Comparison of ENCODE assay signal across 18 mouse cellular contexts in the genomic region with DNA sequence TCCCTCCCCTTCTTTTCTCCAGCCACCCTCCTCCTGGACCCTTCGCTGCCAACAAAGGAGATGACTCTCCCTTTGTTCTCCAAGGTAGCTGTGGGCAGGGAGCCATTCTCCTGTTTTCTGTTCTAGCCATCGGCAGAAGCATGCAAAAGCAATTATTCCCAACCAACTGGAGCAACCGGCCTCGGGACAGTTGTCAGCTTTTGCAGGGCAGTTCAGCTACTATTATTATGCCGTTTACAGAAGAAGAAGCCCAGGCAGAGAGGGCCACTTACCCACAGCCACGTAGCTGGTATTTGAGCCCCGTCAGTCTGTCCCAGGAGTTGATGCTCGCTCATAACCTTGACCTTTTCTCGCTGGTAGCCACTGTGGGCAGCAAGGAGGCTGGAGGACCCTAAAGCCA. TPM values are rescaled to one million over a fixed set of nuclear protein-coding genes. Genes with fewer than 3 reads are reported as not detected.
DNase-seq lines count a peak whose midpoint lies in the region; ATAC-seq and TF ChIP-seq lines count a peak whose summit lies in the region.
"Had no signal": no experiment of that assay in that cellular context is flagged by ENCODE, and none has a peak within 500 bp of the region (broad histone marks: within the 10 kb centered on the region; RNA-seq: fewer than 3 reads in every experiment).

No protein-coding gene starts in this region.

- H3K27me3 ChIP-seq in forebrain, embryonic 12.5 days, result no peaks in the 10 kb centered on the region
- H3K27me3 ChIP-seq in forebrain, embryonic 16.5 days (replicated peaks; ENCODE audit: control insufficient read depth, insufficient read depth, low read length), result no peaks in the 10 kb centered on the region
- no peaks in the 10 kb centered on the region for H3K27me3 ChIP-seq in hindbrain, embryonic 11.5 days (ENCODE audit: control insufficient read depth, insufficient read depth, low read length)
- H3K27me3 ChIP-seq in hindbrain, postnatal 0 days (ENCODE audit: insufficient read depth, low read length), result no peaks in the 10 kb centered on the region
- no peaks in the 10 kb centered on the region for H3K27me3 ChIP-seq in embryonic facial prominence, embryonic 11.5 days (ENCODE audit: control insufficient read depth, insufficient read depth, low read length)
- H3K27me3 ChIP-seq in midbrain, embryonic 12.5 days, result no peaks in the 10 kb centered on the region
- H3K27me3 ChIP-seq: Patski had no signal

- H3K9me3 ChIP-seq in forebrain, embryonic 12.5 days, result no peaks in the 10 kb centered on the region
- no peaks in the 10 kb centered on the region for H3K9me3 ChIP-seq in forebrain, embryonic 16.5 days (ENCODE audit: control insufficient read depth, low read length)
- no peaks in the 10 kb centered on the region for H3K9me3 ChIP-seq in hindbrain, embryonic 11.5 days (ENCODE audit: control insufficient read depth, low read length)
- H3K9me3 ChIP-seq in hindbrain, postnatal 0 days (ENCODE audit: low read length), result no peaks in the 10 kb centered on the region
- no peaks in the 10 kb centered on the region for H3K9me3 ChIP-seq in embryonic facial prominence, embryonic 11.5 days (replicated peaks; ENCODE audit: control insufficient read depth, low read length)
- no peaks in the 10 kb centered on the region for H3K9me3 ChIP-seq in midbrain, embryonic 12.5 days

- H3K4me2 ChIP-seq in forebrain, embryonic 12.5 days, result no peak overlapping the region
- no peak overlapping the region for H3K4me2 ChIP-seq in forebrain, embryonic 16.5 days (ENCODE audit: low read length)
- H3K4me2 ChIP-seq in hindbrain, embryonic 11.5 days (replicated peaks; ENCODE audit: low read depth, low read length), result no peak overlapping the region
- no peak overlapping the region for H3K4me2 ChIP-seq in hindbrain, postnatal 0 days (ENCODE audit: low read depth, low read length)
- no peak overlapping the region; the same call in 1 of the 2 replicates for H3K4me2 ChIP-seq in embryonic facial prominence, embryonic 11.5 days (ENCODE audit: low read depth, low read length)
- H3K4me2 ChIP-seq in midbrain, embryonic 12.5 days (replicated peaks), result no peak overlapping the region
- H3K4me2 ChIP-seq: liver, embryonic 11.5 days had no signal

- TF ChIP-seq CTCF in hindbrain, postnatal 0 days (IDR thresholded peaks at IDR 0.05; ENCODE audit: low read depth), result no peak

- H3K4me3 ChIP-seq in forebrain, embryonic 12.5 days (replicated peaks), result no peak overlapping the region
- no peak overlapping the region for H3K4me3 ChIP-seq in forebrain, embryonic 16.5 days (replicated peaks; ENCODE audit: low read length)
- no peak overlapping the region for H3K4me3 ChIP-seq in hindbrain, embryonic 11.5 days (ENCODE audit: low read depth, low read length)
- no peak overlapping the region for H3K4me3 ChIP-seq in hindbrain, postnatal 0 days (ENCODE audit: low read length)
- no peak overlapping the region for H3K4me3 ChIP-seq in embryonic facial prominence, embryonic 11.5 days (ENCODE audit: low read depth, low read length)
- no peak overlapping the region for H3K4me3 ChIP-seq in midbrain, embryonic 12.5 days

- 0 out of 2 replicates have a peak overlapping the region, but pooled peaks have one; percentile 42 for H3K27ac ChIP-seq in forebrain, embryonic 12.5 days
- H3K27ac ChIP-seq in forebrain, embryonic 16.5 days (ENCODE audit: low read length), result no peak overlapping the region
- H3K27ac ChIP-seq in hindbrain, embryonic 11.5 days (ENCODE audit: low read depth, low read length), result no peak overlapping the region
- no peak overlapping the region; the same call in 1 of the 2 replicates for H3K27ac ChIP-seq in hindbrain, postnatal 0 days
- 0 out of 2 replicates have a peak overlapping the region, but pooled peaks have one; percentile 28 for H3K27ac ChIP-seq in embryonic facial prominence, embryonic 11.5 days (replicated peaks; ENCODE audit: low read depth, low read length)
- peak overlapping the region; percentile 40; the same call in 1 of the 2 replicates for H3K27ac ChIP-seq in midbrain, embryonic 12.5 days (replicated peaks)

- no peak for ATAC-seq in forebrain, embryonic 12.5 days (ENCODE audit: low FRiP score)
- no peak for ATAC-seq in forebrain, embryonic 16.5 days
- ATAC-seq in hindbrain, embryonic 11.5 days (ENCODE audit: low FRiP score), result no peak
- ATAC-seq in hindbrain, postnatal 0 days, result no peak
- no peak for ATAC-seq in embryonic facial prominence, embryonic 11.5 days (replicated peaks; ENCODE audit: insufficient number of reproducible peaks, low FRiP score, low TSS enrichment, low read depth)
- no peak for ATAC-seq in midbrain, embryonic 12.5 days (ENCODE audit: low FRiP score, low read depth)
- ATAC-seq: CD4-positive, CD25-positive, alpha-beta regulatory T cell, adult 4 months; Patski had no signal

- 39% methylated on average over 9 of the region's 9 CpGs for WGBS in forebrain, embryonic 12.5 days
- 34% methylated on average over 9 of the region's 9 CpGs for WGBS in forebrain, embryonic 16.5 days
- WGBS in hindbrain, embryonic 11.5 days, result 34% methylated on average over 9 of the region's 9 CpGs
- WGBS in hindbrain, postnatal 0 days, result 26% methylated on average over 9 of the region's 9 CpGs
- 32% methylated on average over 9 of the region's 9 CpGs for WGBS in embryonic facial prominence, embryonic 11.5 days
- WGBS in midbrain, embryonic 12.5 days, result 37% methylated on average over 9 of the region's 9 CpGs

- H3K4me1 ChIP-seq in forebrain, embryonic 12.5 days, result peaks cover 17% of the 10 kb centered on the region
- no peaks in the 10 kb centered on the region for H3K4me1 ChIP-seq in forebrain, embryonic 16.5 days (replicated peaks; ENCODE audit: control insufficient read depth, insufficient read depth, low read length)
- peaks cover 3% of the 10 kb centered on the region; the same call in 1 of the 2 replicates for H3K4me1 ChIP-seq in hindbrain, embryonic 11.5 days (replicated peaks; ENCODE audit: control insufficient read depth, insufficient read depth, low read length)
- H3K4me1 ChIP-seq in hindbrain, postnatal 0 days (ENCODE audit: insufficient read depth, low read length), result no peaks in the 10 kb centered on the region
- no peaks in the 10 kb centered on the region; the same call in 1 of the 2 replicates for H3K4me1 ChIP-seq in embryonic facial prominence, embryonic 11.5 days (ENCODE audit: control insufficient read depth, insufficient read depth, low read length)
- peaks cover 13% of the 10 kb centered on the region for H3K4me1 ChIP-seq in midbrain, embryonic 12.5 days

- no peak overlapping the region for H3K9ac ChIP-seq in forebrain, embryonic 12.5 days
- no peak overlapping the region for H3K9ac ChIP-seq in forebrain, embryonic 16.5 days (replicated peaks; ENCODE audit: low read depth, low read length)
- peak overlapping the region; percentile 16; the same call in 1 of the 2 replicates for H3K9ac ChIP-seq in hindbrain, embryonic 11.5 days (ENCODE audit: low read depth, low read length)
- H3K9ac ChIP-seq in hindbrain, postnatal 0 days (replicated peaks; ENCODE audit: low read length), result no peak overlapping the region
- 0 out of 2 replicates have a peak overlapping the region, but pooled peaks have one; percentile 13 for H3K9ac ChIP-seq in embryonic facial prominence, embryonic 11.5 days (replicated peaks; ENCODE audit: low read length)
- peak overlapping the region; percentile 17; the same call in 1 of the 2 replicates for H3K9ac ChIP-seq in midbrain, embryonic 12.5 days (replicated peaks)

- H3K36me3 ChIP-seq in forebrain, embryonic 12.5 days (replicated peaks), result no peaks in the 10 kb centered on the region
- H3K36me3 ChIP-seq in forebrain, embryonic 16.5 days (ENCODE audit: control insufficient read depth, insufficient read depth), result no peaks in the 10 kb centered on the region
- H3K36me3 ChIP-seq in hindbrain, embryonic 11.5 days (ENCODE audit: control insufficient read depth, insufficient read depth, low read length), result no peaks in the 10 kb centered on the region
- no peaks in the 10 kb centered on the region for H3K36me3 ChIP-seq in hindbrain, postnatal 0 days (ENCODE audit: insufficient read depth, low read length)
- H3K36me3 ChIP-seq in embryonic facial prominence, embryonic 11.5 days (replicated peaks; ENCODE audit: control insufficient read depth, insufficient read depth, low read depth, low read length), result no peaks in the 10 kb centered on the region
- H3K36me3 ChIP-seq in midbrain, embryonic 12.5 days, result no peaks in the 10 kb centered on the region

- DNase-seq in hindbrain, embryonic 11.5 days (ENCODE audit: low spot score), result no peak
- no peak for DNase-seq in hindbrain, postnatal 0 days (ENCODE audit: low spot score)
- no peak for DNase-seq in embryonic facial prominence, embryonic 11.5 days (ENCODE audit: low spot score)
- no peak for DNase-seq in embryo, embryonic 11 days
- no peak for DNase-seq in thymus, adult 18-20 months
- DNase-seq: adrenal gland, postnatal 10 days; lung, postnatal 10 days; thymus, postnatal 25 days had no signal

RNA-seq across cellular contexts. Expression of gene Tob1, which starts 17.2 kb away (rescaled TPM):
- 42.6 and 43.1 TPM in 2 replicates for polyA plus RNA-seq in forebrain, embryonic 12.5 days (2016; fragmentation: Nextera tagmentation; extraction: Ambion mirVana)
- 35.1 and 46.0 TPM in 2 replicates for polyA plus RNA-seq in forebrain, embryonic 16.5 days (2015; fragmentation: Nextera tagmentation; extraction: Ambion mirVana)
- polyA plus RNA-seq in hindbrain, embryonic 11.5 days (2014; fragmentation: Nextera tagmentation; extraction: Ambion mirVana), result 36.7 and 38.9 TPM in 2 replicates
- 13.2 and 20.1 TPM in 2 replicates for total RNA-seq in hindbrain, postnatal 0 days (2014; rRNA removed)
- 33.9 and 34.8 TPM in 2 replicates for polyA plus RNA-seq in hindbrain, postnatal 0 days (2015; fragmentation: Nextera tagmentation; extraction: Ambion mirVana)
- 32.0 and 32.8 TPM in 2 replicates for polyA plus RNA-seq in embryonic facial prominence, embryonic 11.5 days (2014; fragmentation: Nextera tagmentation; extraction: Ambion mirVana)
- 36.7 and 38.3 TPM in 2 replicates for polyA plus RNA-seq in midbrain, embryonic 12.5 days (2016; fragmentation: Nextera tagmentation; extraction: Ambion mirVana)

RNA-seq across cellular contexts. Expression of gene Wfikkn2, which starts 17.4 kb away (rescaled TPM):
- 4.4 and 5.1 TPM in 2 replicates for polyA plus RNA-seq in forebrain, embryonic 12.5 days (2016; fragmentation: Nextera tagmentation; extraction: Ambion mirVana)
- polyA plus RNA-seq in forebrain, embryonic 16.5 days (2015; fragmentation: Nextera tagmentation; extraction: Ambion mirVana), result 3.5 and 5.3 TPM in 2 replicates
- polyA plus RNA-seq in hindbrain, embryonic 11.5 days (2014; fragmentation: Nextera tagmentation; extraction: Ambion mirVana), result 0.95 and 1.8 TPM in 2 replicates
- 7.0 and 10.1 TPM in 2 replicates for total RNA-seq in hindbrain, postnatal 0 days (2014; rRNA removed)
- polyA plus RNA-seq in hindbrain, postnatal 0 days (2015; fragmentation: Nextera tagmentation; extraction: Ambion mirVana), result 10.4 and 10.5 TPM in 2 replicates
- polyA plus RNA-seq in embryonic facial prominence, embryonic 11.5 days (2014; fragmentation: Nextera tagmentation; extraction: Ambion mirVana), result 4.2 and 5.0 TPM in 2 replicates
- 3.8 and 4.5 TPM in 2 replicates for polyA plus RNA-seq in midbrain, embryonic 12.5 days (2016; fragmentation: Nextera tagmentation; extraction: Ambion mirVana)

RNA-seq across cellular contexts. Expression of gene Gm21885, which starts 53.3 kb away (rescaled TPM):
- polyA plus RNA-seq in forebrain, embryonic 12.5 days (2016; fragmentation: Nextera tagmentation; extraction: Ambion mirVana), result 0.27 TPM in 1 of 2 replicates, not detected in the other
- 0.38 and 0.66 TPM in 2 replicates for polyA plus RNA-seq in forebrain, embryonic 16.5 days (2015; fragmentation: Nextera tagmentation; extraction: Ambion mirVana)
- 0.68 TPM in 1 of 2 replicates, not detected in the other for polyA plus RNA-seq in hindbrain, embryonic 11.5 days (2014; fragmentation: Nextera tagmentation; extraction: Ambion mirVana)
- total RNA-seq in hindbrain, postnatal 0 days (2014; rRNA removed), result not detected in 2 replicates
- polyA plus RNA-seq in hindbrain, postnatal 0 days (2015; fragmentation: Nextera tagmentation; extraction: Ambion mirVana), result 0.24 TPM in 1 of 2 replicates, not detected in the other
- polyA plus RNA-seq in embryonic facial prominence, embryonic 11.5 days (2014; fragmentation: Nextera tagmentation; extraction: Ambion mirVana), result 0.29 TPM in 1 of 2 replicates, not detected in the other
- polyA plus RNA-seq in midbrain, embryonic 12.5 days (2016; fragmentation: Nextera tagmentation; extraction: Ambion mirVana), result 0.32 and 0.42 TPM in 2 replicates
- total RNA-seq: adrenal gland, postnatal 10 days; heart, postnatal 25 days; left cerebral cortex, adult 18-20 months had no signal
- polyA plus RNA-seq: cortical plate, adult 2 months; kidney, embryonic 16.5 days; liver, embryonic 11.5 days; Patski had no signal

Comparison
In these comparisons a context has a peak if more than half of its experiments do, and no peak if none do; other contexts are left out.
1. H3K27ac ChIP-seq: peak in forebrain, embryonic 12.5 days (single experiment), embryonic facial prominence, embryonic 11.5 days (single experiment) and midbrain, embryonic 12.5 days (single experiment); none in forebrain, embryonic 16.5 days (single experiment), hindbrain, embryonic 11.5 days (single experiment) and hindbrain, postnatal 0 days (single experiment).
2. H3K9ac ChIP-seq: peak in hindbrain, embryonic 11.5 days (single experiment), embryonic facial prominence, embryonic 11.5 days (single experiment) and midbrain, embryonic 12.5 days (single experiment); none in forebrain, embryonic 12.5 days (single experiment), forebrain, embryonic 16.5 days (single experiment) and hindbrain, postnatal 0 days (single experiment).